Mouse (Mus musculus) megakaryocyte, embryonic 14.5 days (primary cell): ENCODE results near the gene Npb.

Source experiments
- FLI1 ChIP-seq: IDR thresholded peaks from 2 replicates; pipeline ENCODE4 v1.6.1; 2012; ENCODE audit warnings: low read length, inconsistent platforms, mixed read lengths
- GATA1 ChIP-seq: IDR thresholded peaks from 3 replicates; pipeline ENCODE4 v1.6.1; 2012; ENCODE audit warnings: mixed read lengths, low read length, inconsistent platforms, borderline replicate concordance

DNA sequence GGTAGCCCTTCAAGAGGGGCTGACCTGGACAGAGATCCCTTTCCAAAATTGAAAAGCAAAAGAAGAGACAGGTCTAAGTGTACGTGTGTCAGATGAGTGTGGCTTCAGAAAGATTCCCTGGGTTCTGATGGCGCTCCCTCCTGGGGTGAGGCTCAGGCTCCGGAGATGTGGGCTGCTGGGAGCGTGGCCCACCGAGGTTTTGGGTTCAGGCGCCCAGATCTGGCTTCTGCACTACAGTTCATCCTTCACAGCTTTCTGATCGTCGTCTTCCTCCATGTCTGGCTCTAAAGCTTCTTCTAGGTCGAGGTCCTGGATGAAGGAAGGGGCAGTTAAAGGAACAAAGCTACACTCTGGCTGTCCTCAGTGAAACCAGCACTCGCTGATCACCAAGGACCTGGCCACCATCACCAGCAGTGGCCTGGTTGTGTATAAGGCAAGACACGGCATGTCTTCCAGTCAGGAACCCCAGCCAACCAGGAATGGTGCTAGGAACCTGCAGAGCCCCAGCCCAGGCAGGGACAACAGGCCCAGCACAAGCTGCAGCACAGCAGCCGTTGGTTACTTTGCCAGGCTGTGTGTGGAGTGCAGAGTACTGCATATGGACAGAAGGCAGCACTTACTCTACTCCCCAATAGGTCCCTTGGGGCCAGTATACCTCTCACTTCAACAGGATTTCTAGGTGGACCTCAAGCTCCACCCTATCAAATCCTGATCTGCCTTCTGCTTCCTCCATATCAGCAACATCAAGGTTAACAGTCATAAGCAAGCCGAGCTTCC lies 47.1 kb upstream of the Npb start:
- TF ChIP-seq GATA1 = no peak
- TF ChIP-seq FLI1 = no peak
